Mouse (Mus musculus) layer of hippocampus, adult 18-20 months (tissue): Measurements from ENCODE around the gene Crim1. TPM values are rescaled to one million over a fixed set of nuclear protein-coding genes. Genes with fewer than 3 reads are reported as not detected.
"Not testable (repeated sequence)": the region's sequence is repeated elsewhere in the genome, so short reads cannot be mapped to it uniquely, and the experiment has no call there.

Experiments
- DNase-seq, 2 experiments: peaks; one replicate each; pipeline ENCODE4 v3.0.0; 2022; ENCODE audit warnings: low spot score in 2 of 2
- total RNA-seq, 2 experiments: library from RNA; stranded (reverse); gene quantifications; 2 replicates each; pipeline ENCODE4 v1.2.3; 2021

Crim1 gene
- total RNA-seq, 2 experiments from 2014 or later, result 151 TPM

- DNase-seq, result no peak
Observed at GRCm38 (mm10) chr17:78248197-78248596, 48.1 kb downstream of the Crim1 start.

GRCm38 (mm10) chr17:78248943-78249342 is 48.9 kb downstream of the Crim1 start:
- no peak for DNase-seq

GRCm38 (mm10) chr17:78250149-78250938 is 50.3 kb downstream of the Crim1 start:
- no peak for DNase-seq

GRCm38 (mm10) chr17:78253587-78253986 is 53.5 kb downstream of the Crim1 start:
- not testable (repeated sequence) for DNase-seq

DNA sequence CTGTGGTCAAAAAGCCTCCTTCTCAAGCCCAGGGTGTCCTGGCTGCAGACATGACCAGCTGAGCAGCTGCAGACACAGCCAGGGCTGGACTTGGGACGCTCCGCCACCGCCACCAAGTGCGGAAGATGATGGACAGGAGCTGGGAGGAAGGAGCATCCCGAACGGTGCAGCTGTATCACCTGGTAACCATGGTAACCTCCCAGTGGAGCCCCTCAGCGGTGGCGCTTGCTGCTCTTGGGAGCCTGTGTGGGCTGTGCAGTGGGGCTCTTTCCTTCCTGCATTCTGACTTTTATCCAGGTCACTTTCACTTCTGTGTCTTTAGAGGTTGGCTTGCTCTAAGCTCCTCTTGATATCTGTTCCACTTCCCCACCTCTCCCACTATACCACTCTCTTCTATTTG is 54.2 kb downstream of the Crim1 start:
- no peak for DNase-seq

DNA sequence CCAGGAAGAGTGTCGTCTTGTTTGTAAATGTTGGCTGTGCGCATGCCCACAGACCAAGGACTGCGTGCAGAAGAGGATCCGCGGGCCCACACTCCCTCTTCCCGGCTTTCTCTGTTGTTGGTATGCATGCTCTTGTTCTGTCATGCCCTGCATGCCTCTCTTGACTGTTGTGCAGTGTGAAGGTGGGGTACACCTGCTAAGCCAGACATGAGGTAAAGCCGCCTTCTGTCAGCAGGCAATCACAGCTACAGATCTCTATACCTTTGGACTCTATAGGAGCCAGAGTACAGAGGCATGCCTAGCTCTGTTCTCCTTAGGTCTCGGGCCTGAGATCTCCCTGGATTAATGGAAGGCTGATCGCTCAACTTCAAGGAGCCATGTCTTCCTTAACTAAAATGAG is 55.7 kb downstream of the Crim1 start:
- DNase-seq, result no peak

DNA sequence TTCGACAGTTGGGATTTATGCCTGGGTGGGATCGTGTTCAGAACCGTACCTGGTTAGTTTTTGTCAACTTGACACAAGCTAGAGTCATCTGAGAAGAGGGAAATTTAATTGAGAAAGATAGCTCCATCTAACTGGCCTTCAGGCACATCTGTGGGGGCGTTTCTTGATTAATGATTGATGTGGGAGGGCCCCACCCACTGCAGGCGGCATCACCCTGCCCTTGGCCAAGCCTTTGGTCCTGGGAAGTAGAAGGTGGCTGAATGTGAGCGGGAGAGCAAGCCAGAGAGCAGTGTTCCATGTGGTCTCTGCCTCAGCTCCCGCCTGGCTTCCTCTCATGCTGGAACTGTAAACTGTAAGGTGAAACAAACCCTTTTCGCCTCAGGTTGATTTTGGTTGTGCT is 56.5 kb downstream of the Crim1 start:
- DNase-seq, result no peak

DNA sequence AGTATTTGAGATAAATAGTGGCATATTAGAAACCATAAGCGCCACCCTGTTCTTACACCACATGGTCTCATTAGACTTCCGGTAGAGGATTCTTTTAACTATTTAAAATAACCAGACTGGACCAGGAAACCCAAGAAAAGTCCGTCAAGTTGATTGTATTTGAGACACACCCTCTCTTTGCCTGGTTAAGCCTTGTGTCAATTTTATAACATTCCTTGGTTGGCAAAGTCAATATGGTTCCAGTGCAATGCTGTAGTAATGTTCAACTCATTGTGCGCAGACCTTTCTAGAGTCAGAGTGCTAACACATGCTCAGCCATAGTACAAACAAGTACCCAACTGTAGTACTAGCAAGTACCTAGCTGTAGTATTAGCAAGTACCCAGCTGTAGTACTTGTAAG is 61.6 kb downstream of the Crim1 start:
- no peak for DNase-seq

GRCm38 (mm10) chr17:78264116-78264515 is 64.1 kb downstream of the Crim1 start:
- no peak for DNase-seq

GRCm38 (mm10) chr17:78265135-78265534 is 65.1 kb downstream of the Crim1 start:
- DNase-seq, result no peak

DNA sequence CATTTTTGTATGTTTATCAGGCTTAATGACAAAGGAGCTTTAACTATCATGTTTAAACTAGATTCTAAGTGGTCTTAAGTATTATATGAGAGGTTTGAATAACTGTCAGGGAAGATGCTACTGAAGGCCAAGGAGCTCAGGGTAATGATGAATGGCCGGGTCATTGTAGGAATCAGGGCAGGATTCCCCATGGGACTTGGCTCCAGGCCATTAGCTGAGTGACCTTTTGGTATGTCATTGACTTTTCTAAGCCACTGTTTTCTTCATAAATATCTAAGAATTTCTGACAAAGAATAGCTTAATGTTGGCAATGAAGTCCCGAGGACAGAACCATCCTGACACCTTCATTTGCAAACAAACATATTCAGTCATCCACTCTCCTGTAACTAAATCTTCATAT is 66.2 kb downstream of the Crim1 start:
- no peak for DNase-seq

- no peak for DNase-seq
Observed at GRCm38 (mm10) chr17:78268591-78268990, 68.5 kb downstream of the Crim1 start.

DNA sequence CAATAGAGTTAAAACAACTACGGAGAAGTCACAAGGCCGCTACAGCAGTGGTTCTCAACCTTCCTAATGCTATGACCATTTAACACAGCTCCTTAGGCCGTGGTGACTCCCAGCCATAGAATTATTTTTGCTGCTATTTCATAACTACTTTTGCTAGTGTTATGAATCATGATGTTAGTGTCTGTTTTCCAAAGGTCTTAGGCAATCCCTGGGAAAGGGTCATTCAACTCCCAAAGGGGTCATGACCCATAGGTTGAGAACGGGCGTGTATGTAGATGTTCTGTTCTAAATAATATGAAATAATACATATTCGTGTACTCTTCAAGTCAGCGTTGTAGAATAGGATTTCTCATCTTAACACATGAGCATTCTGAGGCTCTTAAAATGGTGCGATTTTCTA is 69.3 kb downstream of the Crim1 start:
- DNase-seq, result no peak

DNA sequence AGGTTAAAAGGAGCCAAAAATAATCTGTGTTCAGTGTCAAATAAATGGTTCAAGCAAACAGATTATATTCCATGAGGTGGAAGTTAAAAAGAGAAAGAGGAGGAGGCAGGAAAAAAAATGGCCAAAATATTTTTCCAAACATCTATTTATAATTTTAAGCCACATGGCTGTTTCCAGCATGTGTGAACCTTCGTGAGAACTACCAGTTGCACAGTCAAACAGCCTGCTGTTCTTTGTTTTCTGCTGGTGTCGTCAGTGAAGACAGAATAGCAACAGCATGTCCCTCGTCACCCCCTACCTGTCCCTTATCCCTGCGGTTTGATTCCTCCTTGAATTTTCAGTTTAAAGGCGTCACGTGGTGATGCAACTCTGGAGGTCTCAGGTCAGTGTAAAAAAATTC is 70.0 kb downstream of the Crim1 start:
- DNase-seq, result peak in 1 of 2 experiments; percentile 67

- no peak for DNase-seq
Observed at GRCm38 (mm10) chr17:78271731-78272130, 71.7 kb downstream of the Crim1 start.

DNA sequence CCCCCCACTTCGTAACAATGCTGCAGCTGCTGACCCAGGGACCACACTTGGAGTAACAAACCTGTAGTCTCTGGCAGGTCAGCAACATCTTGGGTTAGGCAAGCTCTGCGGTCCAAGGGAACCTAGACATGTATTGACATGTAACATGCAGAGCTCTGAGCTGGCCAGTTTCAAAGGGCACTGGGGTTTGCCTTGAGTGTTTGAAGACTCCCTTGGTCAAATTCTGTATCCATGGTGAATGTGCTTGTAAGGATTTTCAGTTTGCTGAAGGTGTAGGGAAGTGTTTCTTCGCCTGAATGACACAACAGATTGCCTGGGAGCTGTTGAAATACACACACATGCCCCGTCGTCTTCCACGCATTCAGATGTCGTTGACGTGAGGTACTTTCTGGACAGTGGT is 72.1 kb downstream of the Crim1 start:
- no peak for DNase-seq

- no peak for DNase-seq
Observed at GRCm38 (mm10) chr17:78272713-78273483, 72.8 kb downstream of the Crim1 start.

DNA sequence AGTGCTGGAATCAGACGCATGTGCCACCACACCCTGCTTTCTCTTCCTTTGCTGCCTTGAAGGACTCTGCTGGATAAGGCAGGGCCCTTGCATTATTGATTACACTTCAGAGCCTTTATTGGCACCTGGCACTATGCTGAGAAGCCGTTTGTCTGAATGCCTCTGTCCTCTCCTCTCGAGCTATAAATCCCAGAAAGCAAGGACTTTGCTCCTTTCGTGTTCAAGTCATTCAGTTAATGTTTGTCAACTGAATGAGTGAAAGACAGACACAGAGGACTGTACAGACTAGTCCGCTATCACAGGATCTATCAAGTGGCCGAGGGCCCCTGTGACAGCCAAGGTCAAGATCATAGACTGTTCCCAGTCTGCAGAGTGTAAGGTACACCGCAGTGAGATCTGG is 73.8 kb downstream of the Crim1 start:
- DNase-seq, result no peak

DNA sequence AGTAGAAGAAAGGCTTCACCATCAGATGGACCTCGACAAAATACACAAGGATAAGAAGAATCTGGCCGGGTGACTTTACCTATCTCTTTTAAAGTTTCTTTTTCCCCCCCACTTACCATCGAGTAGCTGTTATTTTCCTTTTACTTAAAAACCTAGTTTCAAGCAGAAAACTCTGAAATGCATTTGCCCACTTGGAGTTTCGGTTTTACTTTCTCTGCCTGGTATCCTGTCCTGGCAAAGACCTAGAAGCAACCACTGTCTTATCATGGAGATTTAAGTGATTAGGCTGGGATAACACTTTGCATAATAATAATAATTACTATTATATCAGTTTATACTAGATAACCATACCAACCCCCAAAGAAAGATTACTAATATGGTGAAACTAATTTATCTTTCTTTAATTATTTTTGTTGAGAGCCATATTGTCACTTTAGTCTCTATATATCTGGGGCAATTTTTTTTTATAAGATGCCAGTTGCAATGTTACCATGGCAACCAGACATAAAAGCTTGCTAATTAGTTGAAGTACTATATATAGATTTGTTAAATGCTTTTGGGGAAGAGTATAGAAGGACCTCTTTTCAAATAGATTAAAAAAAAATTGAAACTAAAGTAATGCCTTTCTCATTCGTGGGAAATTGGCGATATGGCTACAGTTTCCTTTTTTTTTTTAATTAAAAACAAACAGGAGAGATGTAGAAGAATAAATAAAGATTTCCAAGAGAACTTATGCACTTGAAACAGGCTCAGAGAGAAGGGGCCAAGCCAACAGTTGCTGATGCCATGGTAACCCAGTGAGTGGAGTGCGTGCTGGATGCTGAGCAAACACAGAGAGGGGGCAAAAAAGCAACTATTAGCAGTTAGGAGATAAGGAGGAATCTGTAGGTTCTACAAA is 74.8 kb downstream of the Crim1 start:
- DNase-seq, result peak in 1 of 2 experiments; percentile 55

GRCm38 (mm10) chr17:78275507-78275813 is 75.4 kb downstream of the Crim1 start:
- no peak for DNase-seq

GRCm38 (mm10) chr17:78279191-78279590 is 79.1 kb downstream of the Crim1 start:
- DNase-seq, result no peak
